Mouse (Mus musculus) layer of hippocampus, adult 8-10 months (tissue): ENCODE measurements around the gene Nmrk2. TPM values are rescaled to one million over a fixed set of nuclear protein-coding genes. Genes with fewer than 3 reads are reported as not detected.
A peak's percentile ranks its signal among the peaks of the same experiment; 100 is the strongest.

Source experiments
- DNase-seq, 2 experiments: peaks; one replicate each; pipeline ENCODE4 v3.0.0; 2022; ENCODE audit warnings: low spot score in 2 of 2
- total RNA-seq, 4 experiments: library from RNA; stranded (reverse); gene quantifications; 2 replicates each; pipeline ENCODE4 v1.2.4; 2022

The Nmrk2 gene
- total RNA-seq, 4 experiments from 2014 or later: 0.57 TPM; not detected in 3

DNA sequence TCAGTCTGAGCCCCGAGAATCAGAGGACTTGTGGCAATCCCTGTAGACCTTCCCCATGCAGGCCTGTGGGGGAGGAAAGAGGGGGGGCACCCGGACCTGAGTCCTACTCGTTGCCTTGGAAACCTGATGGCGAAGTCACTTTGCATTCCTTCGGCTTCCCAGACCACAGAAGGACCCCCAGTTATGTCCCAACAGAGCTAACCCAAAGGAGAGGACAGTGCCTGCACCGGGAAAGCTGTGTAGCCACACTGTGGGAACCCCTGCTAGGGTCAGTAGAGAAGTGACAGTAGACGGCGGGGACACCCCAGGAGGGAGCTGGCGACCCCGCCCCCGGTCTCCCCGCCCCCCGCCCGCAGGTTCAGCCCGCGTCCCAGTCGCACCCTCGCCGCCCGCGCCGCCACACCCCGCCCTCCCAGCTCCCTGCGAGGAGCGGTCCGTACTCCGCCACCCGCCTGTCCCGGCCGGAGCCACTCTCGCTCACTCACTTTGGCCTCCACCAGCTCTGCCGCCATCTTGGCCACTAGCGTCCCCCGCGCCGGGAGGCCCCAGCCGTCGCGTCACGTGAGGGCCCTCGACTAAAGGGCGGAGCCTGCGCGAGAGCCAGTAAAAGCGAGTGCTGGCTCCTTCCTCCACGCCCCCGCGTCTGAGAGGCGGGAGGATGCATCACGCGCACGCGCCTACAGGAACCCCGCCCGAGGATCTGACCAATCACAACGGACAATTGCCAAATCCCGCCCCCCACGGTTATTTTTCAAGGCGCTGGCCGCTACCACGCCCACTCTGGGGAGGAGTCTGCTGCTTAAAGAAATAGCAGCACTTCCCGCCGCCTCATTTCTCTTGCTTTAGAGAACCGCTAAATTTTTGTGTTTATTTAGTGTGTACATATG, 34.4 kb downstream of the Nmrk2 start, which contains the start of gene Pias4:
Gene Pias4, minus strand, starts transcription at position 724 of the 887 bp plus-strand sequence.
- DNase-seq: peak; percentile 100

DNA sequence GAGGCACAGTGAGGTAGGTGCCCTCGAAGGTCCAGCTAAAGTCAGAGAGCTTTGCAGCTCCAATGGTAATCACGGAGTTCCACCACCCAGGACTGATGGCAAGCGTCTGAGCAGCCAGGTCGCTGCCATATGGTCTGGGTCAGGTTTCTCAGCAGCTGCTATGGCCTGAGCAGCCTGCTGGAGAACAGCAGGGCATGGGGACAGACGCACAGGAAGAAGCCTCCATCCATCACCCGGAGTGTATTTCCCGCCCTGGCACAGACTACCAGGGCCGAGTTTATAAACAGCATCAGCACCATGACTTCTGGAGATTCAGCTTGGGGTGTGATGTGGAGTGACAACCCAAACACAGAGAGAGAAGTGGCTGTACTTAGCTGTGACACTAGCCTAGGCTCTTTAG, 36.7 kb downstream of the Nmrk2 start:
- no peak for DNase-seq

DNA sequence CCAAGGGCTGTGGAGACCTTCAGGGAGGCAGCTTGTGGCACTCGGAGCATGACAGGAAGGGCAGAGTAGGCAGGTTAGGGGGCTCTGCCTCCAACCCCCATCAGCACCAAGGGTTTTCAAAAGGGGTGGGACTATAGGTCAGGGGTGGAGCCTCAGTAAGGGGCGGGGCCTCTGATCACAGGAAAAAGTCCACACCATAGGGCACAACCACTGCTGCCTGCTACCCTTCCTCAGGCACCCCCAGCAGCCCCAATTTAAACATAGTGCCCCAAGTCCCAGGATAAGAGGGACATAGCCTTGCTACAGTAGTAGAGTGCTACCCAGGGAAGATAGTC, 39.6 kb downstream of the Nmrk2 start:
- DNase-seq: no peak

DNA sequence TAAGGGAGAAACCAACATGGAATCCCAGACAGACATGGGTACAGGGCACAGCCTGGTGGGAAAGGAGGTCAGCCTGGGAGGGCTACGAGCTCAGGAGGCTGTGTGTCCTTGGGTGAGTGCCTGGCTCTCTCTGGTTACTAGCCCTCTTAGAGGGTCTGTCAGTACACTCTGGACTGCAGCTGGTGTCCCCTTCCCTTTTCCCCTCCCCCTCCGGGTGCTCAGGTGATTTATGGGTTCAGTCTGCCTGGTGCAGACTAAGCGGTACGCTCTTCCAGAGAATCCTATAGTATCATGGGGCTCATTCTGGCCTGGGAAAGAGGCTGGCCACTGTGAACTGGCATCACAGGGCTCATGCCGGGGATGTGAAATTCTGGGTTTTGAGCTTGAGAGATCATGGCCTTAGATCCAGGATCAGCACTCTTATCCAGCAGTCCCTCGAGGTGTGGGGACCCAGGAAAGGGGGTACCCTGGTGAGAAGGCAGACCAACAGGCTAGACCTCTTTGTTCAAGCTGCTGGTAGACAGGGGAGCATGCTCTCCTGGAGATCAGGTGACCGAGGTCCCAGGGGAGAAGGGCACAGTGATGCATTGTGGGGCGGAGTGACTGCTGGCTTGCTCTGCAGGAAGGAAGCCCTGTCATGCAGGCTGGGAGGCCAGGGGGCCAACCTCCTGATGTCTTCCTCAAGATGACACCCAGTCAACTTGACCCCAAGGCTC, 40.1 kb downstream of the Nmrk2 start:
- no peak for DNase-seq

DNA sequence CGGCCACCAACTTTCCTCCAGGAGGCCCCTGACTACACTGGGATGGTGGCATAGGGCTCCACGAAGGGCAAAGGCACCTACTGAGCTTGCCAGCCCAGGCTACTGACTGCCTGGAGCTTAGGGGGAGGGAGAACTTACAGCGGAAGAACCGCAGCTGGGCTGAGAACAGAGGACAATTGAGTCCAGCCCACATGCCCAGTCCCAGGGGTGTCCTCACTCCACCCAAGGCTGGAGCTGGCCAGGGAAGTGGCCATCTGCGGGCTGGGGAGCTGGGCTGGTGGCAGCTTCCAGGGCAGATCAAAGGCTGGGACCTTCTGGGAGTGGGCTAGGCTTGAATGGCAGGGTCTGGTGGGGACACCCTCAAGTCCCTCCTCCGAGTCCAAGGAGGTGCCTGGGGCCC, 47.1 kb downstream of the Nmrk2 start:
- DNase-seq: no peak

DNA sequence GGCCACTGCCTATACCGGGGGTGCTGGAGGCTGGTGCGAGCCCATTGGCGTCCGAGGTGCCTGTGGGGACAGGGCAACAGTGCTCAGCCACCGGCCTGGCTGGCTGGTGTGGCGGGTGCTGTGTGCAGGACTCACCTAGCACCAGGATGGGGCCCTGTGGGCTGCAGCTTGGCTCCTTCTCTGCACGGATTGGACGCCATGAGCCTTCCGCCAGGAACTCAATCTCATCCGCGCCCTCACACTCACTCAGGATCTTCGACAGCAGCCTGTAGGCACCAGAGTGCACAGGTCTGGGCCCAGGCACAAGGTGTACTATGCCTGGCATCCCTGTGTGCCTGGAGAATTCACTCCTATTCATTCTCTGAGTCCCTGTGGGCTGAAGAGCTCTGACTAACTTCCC, 47.5 kb downstream of the Nmrk2 start:
- DNase-seq: no peak

DNA sequence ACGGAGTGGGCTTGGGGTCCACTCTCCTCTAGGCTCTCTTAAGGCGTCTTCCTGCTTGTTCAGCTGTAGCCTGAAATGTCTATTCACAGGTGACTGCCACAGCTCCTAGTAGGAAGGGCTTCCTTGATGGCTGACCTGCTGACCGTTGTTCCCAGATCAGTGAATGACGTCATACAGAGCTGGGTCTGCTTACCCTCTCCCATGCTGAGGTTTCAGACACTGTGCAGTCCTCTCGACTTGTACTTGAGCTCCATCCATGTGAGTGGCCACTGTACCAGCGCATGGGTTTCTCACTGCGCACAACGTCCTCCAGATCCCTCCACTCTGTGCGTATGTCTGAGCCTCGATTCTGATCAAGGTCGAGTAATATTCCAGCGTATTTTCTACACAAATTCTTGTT, 49.2 kb downstream of the Nmrk2 start:
- DNase-seq: no peak

DNA sequence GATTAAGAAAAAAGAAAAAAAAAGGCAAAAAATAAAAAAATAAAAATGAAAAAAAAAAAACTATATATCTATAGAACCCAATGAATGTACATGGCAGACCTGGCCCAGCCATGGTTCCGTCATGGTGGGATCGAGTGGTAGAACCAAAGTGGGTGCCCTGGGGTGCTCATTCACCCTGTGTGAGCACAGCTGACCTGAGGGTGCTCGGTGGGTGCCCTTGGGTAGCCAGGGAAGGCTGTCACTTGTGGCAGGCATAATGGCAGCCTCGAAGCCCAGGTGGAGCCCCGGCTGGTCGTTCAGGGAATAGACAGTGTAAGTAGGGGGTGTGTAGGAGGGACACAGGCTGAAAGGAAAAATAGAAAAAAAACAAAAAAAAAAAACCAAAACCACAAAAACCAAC, 50.6 kb downstream of the Nmrk2 start:
- no peak for DNase-seq

Other genes starting within 250 kb of the Nmrk2 start
- 100 to 1,000 TPM; 130 to 139 (median 135) TPM for gene Gng7, start 187.1 kb downstream of the Nmrk2 start, total RNA-seq
- 10 to 100 TPM; 88.3 to 96.9 (median 90.2) TPM for gene Diras1, start 176.4 kb downstream of the Nmrk2 start, total RNA-seq
- 10 to 100 TPM; 55.5 to 60.8 (median 60.0) TPM for gene Slc39a3, start 164.6 kb downstream of the Nmrk2 start, total RNA-seq
- gene Sgta, start 141.9 kb downstream of the Nmrk2 start, total RNA-seq: 100 to 1,000 TPM; 165 to 175 (median 172) TPM
- gene Thop1, start 132.0 kb downstream of the Nmrk2 start, total RNA-seq: 10 to 100 TPM; 44.5 to 55.0 (median 46.5) TPM
- under 1 TPM; 0.19 to 0.80 (median 0.68) TPM for gene Creb3l3, start 103.2 kb downstream of the Nmrk2 start, total RNA-seq
- 100 to 1,000 TPM; 131 to 151 (median 135) TPM for gene Map2k2, start 96.1 kb downstream of the Nmrk2 start, total RNA-seq
- 100 to 1,000 TPM in 3 of 4 experiments, 10 to 100 TPM in 1; 94.8 to 118 (median 103) TPM for gene Zbtb7a, start 66.8 kb downstream of the Nmrk2 start, total RNA-seq
- gene Pias4, start 34.1 kb downstream of the Nmrk2 start, total RNA-seq: 10 to 100 TPM; 27.0 to 35.1 (median 31.7) TPM
- 100 to 1,000 TPM; 820 to 960 (median 855) TPM for gene Eef2, start 25.4 kb downstream of the Nmrk2 start, total RNA-seq
- 10 to 100 TPM; 57.1 to 69.8 (median 65.7) TPM for gene Dapk3, start 19.0 kb downstream of the Nmrk2 start, total RNA-seq
- not detected for gene 4930442H23Rik, start 18.2 kb downstream of the Nmrk2 start, total RNA-seq
- gene Atcay, start 28.8 kb upstream of the Nmrk2 start, total RNA-seq: 100 to 1,000 TPM; 135 to 167 (median 145) TPM
- 10 to 100 TPM; 59.3 to 81.0 (median 65.3) TPM for gene Zfr2, start 31.1 kb upstream of the Nmrk2 start, total RNA-seq
- 100 to 1,000 TPM; 208 to 230 (median 216) TPM for gene Matk, start 50.9 kb upstream of the Nmrk2 start, total RNA-seq
- 10 to 100 TPM; 32.5 to 49.5 (median 40.8) TPM for gene Mrpl54, start 64.9 kb upstream of the Nmrk2 start, total RNA-seq
- 10 to 100 TPM; 32.0 to 45.0 (median 39.1) TPM for gene Apba3, start 64.9 kb upstream of the Nmrk2 start, total RNA-seq
- 1 to 10 TPM in 2 of 4 experiments, under 1 TPM in 2; 0.73 to 1.2 (median 0.90) TPM for gene Tjp3, start 89.5 kb upstream of the Nmrk2 start, total RNA-seq
- gene Pip5k1c, start 90.9 kb upstream of the Nmrk2 start, total RNA-seq: 100 to 1,000 TPM; 267 to 303 (median 296) TPM
- 10 to 100 TPM; 28.2 to 31.3 (median 30.2) TPM for gene Cactin, start 119.1 kb upstream of the Nmrk2 start, total RNA-seq
- gene Tbxa2r, start 126.7 kb upstream of the Nmrk2 start, total RNA-seq: 1 to 10 TPM; 1.1 to 1.4 (median 1.4) TPM
- gene Gipc3, start 141.2 kb upstream of the Nmrk2 start, total RNA-seq: 1 to 10 TPM; 1.3 to 2.2 (median 1.7) TPM
- 10 to 100 TPM; 32.5 to 37.1 (median 32.9) TPM for gene Hmg20b, start 148.4 kb upstream of the Nmrk2 start, total RNA-seq
- gene Mfsd12, start 155.4 kb upstream of the Nmrk2 start, total RNA-seq: 10 to 100 TPM; 40.7 to 46.7 (median 43.6) TPM
- gene 4930404N11Rik, start 163.8 kb upstream of the Nmrk2 start, total RNA-seq: 1 to 10 TPM; 1.0 to 3.2 (median 1.4) TPM
- gene Fzr1, start 176.5 kb upstream of the Nmrk2 start, total RNA-seq: 10 to 100 TPM; 64.6 to 72.1 (median 67.2) TPM
- gene Dohh, start 182.4 kb upstream of the Nmrk2 start, total RNA-seq: 10 to 100 TPM; 64.3 to 78.5 (median 72.6) TPM
- gene Gm48551, start 182.4 kb upstream of the Nmrk2 start, total RNA-seq: 1 to 10 TPM; 2.7 to 5.5 (median 4.5) TPM
- 1 to 10 TPM; 2.9 to 9.7 (median 4.2) TPM for gene Gm48552, start 187.0 kb upstream of the Nmrk2 start, total RNA-seq
- 1 to 10 TPM; 1.3 to 1.7 (median 1.4) TPM for gene Smim24, start 191.0 kb upstream of the Nmrk2 start, total RNA-seq